Mouse (Mus musculus) limb, embryonic 14.5 days (tissue): ENCODE measurements around the gene Slc38a9. TPM values are rescaled to one million over a fixed set of nuclear protein-coding genes. Genes with fewer than 3 reads are reported as not detected.

Experiments
- ATAC-seq: fragments of 200-750 bp; cut with Nextera tagmentation; 2 replicates; pipeline ENCODE4 v1.8.0; 2017; ENCODE audit warnings: low read depth, moderate number of reproducible peaks, moderate TSS enrichment; ENCODE audit not compliant: low FRiP score
- DNase-seq: peaks from one replicate; pipeline ENCODE4 v3.0.0-alpha.2; 2015; ENCODE audit warnings: low spot score
- H3K27ac ChIP-seq: fragments of 300-500 bp; sonication (generic); replicated peaks from 2 replicates; pipeline ENCODE4 v1.5.1; 2014; ENCODE audit warnings: low read depth, mild to moderate bottlenecking, low read length, moderate library complexity, mixed read lengths
- H3K27me3 ChIP-seq: fragments of 300-500 bp; sonication (generic); 2 replicates; pipeline ENCODE4 v1.6.1; 2014; ENCODE audit warnings: low read length, mixed read lengths; ENCODE audit not compliant: control insufficient read depth, insufficient read depth
- H3K36me3 ChIP-seq: fragments of 300-500 bp; sonication (generic); 2 replicates; pipeline ENCODE4 v1.6.1; 2014; ENCODE audit warnings: mild to moderate bottlenecking, low read length, moderate library complexity, mixed read lengths; ENCODE audit not compliant: control insufficient read depth, insufficient read depth
- H3K4me1 ChIP-seq: fragments of 300-500 bp; sonication (generic); 2 replicates; pipeline ENCODE4 v1.6.1; 2014; ENCODE audit warnings: antibody characterized with exemption, low read length, mixed read lengths; ENCODE audit not compliant: control insufficient read depth, insufficient read depth
- H3K4me2 ChIP-seq: fragments of 300-500 bp; sonication (generic); replicated peaks from 2 replicates; pipeline ENCODE4 v1.6.1; 2014; ENCODE audit warnings: low read depth, mild to moderate bottlenecking, low read length, moderate library complexity; ENCODE audit not compliant: severe bottlenecking
- H3K4me3 ChIP-seq: fragments of 300-500 bp; sonication (generic); replicated peaks from 2 replicates; pipeline ENCODE4 v1.5.1; 2014; ENCODE audit warnings: low read length
- H3K9ac ChIP-seq: fragments of 300-500 bp; sonication (generic); 2 replicates; pipeline ENCODE4 v1.6.1; 2014; ENCODE audit warnings: mild to moderate bottlenecking, low read depth, low read length, moderate library complexity; ENCODE audit not compliant: severe bottlenecking
- H3K9me3 ChIP-seq: fragments of 300-500 bp; sonication (generic); 2 replicates; pipeline ENCODE4 v1.6.1; 2016; ENCODE audit warnings: low read length; ENCODE audit not compliant: control insufficient read depth
- POLR2A ChIP-seq: fragments of 200-500 bp; IDR thresholded peaks from 2 replicates; pipeline ENCODE4 v1.8.0; 2012; ENCODE audit warnings: inconsistent platforms, mild to moderate bottlenecking, moderate library complexity, borderline replicate concordance; ENCODE audit not compliant: insufficient read depth, insufficient read length; ENCODE audit errors: extremely low read depth
- WGBS: fragments of 180-500 bp; shearing (Covaris S2); extraction: QIAGEN DNeasy Blood & Tissue Kit; methylation state at CpG from one replicate; pipeline ENCODE4 v1.1.7; 2014; 5-methylcytosine and 5-hydroxymethylcytosine counted together
- polyA plus RNA-seq, 2 experiments: library from polyadenylated mRNA; depleted of rRNA in 1 of 2; stranded (reverse) in 1 of 2; unstranded in 1 of 2; fragments of >200 nt; fragmentation: Nextera tagmentation in 1 of 2; extraction: Ambion mirVana in 1 of 2; gene quantifications; 2 replicates each; pipeline versions ENCODE4 v1.2.1 to v1.2.3; 2012 to 2014

The Slc38a9 gene
- polyA plus RNA-seq, 2 experiments, result 16.3 to 18.5 TPM

DNA sequence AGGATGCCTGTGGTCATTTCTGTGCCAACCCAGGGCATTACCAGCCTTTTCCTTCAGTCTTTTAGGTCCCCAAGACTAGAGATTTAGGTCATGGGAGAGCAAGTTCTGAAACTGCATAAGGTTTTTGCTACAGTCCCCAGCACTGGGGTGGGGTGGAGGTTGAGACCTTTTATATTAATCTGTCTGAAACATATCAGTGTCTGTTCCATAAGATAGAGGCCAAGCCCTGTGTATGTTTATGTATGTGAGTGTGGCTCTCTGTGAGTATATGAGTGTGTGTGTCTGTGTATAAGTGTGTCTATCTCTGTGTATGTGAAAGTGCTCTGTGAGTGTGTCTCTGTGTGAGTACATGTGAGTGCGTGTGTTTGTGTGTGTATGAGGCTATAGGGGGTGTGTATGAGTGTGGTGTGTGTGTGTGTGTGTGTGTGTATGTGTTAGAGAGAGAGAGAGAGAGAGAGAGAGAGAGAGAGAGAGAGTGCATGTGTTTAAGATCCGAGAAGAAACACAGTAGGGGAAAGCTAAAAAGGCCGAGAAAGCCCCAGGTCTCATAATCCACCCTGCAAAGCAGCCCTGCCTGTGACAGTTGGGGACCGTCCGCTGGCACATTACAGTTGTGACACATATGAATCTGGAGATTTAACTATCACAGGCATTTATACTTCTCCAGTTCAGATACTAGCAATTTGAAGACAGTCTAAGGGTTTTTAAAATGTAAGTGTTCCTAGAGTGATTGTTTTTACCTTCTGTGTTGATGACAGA is 85.6 kb downstream of the Slc38a9 start:
- Histone ChIP-seq H3K27ac (no peak overlapping the region), H3K36me3 (no peaks in the 10 kb centered on the region), H3K4me1 (peaks cover 10% of the 10 kb centered on the region), H3K27me3 (no peaks in the 10 kb centered on the region), H3K4me3 (no peak overlapping the region), H3K9me3 (no peaks in the 10 kb centered on the region), H3K4me2 (no peak overlapping the region), H3K9ac (no peak overlapping the region)
- no peak for DNase-seq
- no peak for ATAC-seq
- no peak for TF ChIP-seq POLR2A
- 85% methylated on average over 5 of the region's 5 CpGs for WGBS

GRCm38 (mm10) chr13:112746695-112747055 is 86.1 kb downstream of the Slc38a9 start:
- 91% methylated on average over 10 of the region's 10 CpGs for WGBS
- Histone ChIP-seq H3K9ac (no peak overlapping the region), H3K27ac (no peak overlapping the region), H3K36me3 (no peaks in the 10 kb centered on the region), H3K4me3 (no peak overlapping the region), H3K4me2 (no peak overlapping the region), H3K27me3 (no peaks in the 10 kb centered on the region), H3K4me1 (peaks cover 16% of the 10 kb centered on the region), H3K9me3 (no peaks in the 10 kb centered on the region)
- no peak for TF ChIP-seq POLR2A
- DNase-seq, result no peak
- no peak for ATAC-seq

DNA sequence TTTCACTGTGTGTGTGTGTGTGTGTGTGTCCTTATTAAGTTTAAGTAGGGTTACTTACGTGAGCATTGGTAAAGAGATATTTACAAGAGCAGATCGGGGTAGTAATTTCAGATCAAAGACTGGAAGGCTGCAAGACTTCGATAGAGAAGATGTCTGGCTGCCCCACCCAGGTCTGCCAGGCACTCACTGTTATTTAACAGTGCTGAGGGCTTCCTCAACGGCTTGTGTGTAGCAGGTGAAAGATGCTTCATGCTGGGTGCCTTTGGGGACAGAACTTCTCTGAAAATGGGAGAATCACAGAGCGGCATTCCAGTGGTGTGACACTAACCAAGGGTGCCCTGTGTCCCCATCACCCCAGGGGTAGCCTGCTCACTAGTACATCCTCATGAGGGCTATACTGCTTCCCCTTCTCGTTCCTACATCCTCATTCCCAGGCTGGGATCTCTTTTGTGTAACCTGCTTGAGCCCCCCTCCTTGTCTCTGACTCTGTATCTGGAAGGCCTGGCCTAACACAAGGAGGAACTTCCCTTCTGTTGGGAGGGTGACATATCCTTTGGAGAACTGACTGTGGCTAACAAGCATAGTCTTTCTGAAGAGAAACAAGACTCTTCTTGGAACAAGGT is 87.4 kb downstream of the Slc38a9 start:
- WGBS, result 52% methylated on average over 6 of the region's 6 CpGs

DNA sequence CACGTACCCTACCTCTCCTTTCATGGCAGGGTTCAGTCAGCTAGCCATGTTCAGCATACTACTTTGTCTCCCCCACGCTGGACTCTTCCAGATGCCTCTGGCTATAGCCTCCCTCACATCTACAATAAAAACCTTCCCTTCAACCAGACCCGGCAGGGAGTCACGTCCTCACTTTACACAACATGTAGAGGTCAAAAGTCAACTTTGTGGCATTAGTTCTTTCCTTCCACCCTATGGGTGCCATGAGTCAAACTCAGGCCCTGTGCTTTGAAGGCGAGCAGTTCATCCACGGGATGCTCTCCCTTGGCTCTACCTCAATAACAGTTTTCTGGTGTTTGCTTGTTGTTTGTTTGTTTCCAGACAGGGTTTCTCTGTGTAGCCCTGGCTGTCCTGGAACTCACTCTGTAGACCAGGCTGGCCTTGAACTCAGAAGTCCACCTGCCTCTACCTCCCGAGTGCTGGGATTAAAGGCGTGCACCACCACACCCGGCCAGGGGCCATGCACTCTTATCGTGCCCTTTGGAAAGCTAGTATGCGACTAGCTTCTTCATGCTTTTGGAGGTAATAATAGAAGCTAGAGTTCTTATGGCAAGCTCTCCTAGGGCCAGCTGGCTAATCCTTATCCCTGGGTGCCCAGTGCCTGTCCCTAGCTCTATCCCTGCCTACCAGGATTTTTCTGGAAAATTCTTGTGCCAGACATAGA is 88.4 kb downstream of the Slc38a9 start:
- no peaks in the 10 kb centered on the region for H3K27me3 ChIP-seq
- H3K9me3 ChIP-seq, result no peaks in the 10 kb centered on the region
- no peak overlapping the region for H3K27ac ChIP-seq
- DNase-seq (no peak), ATAC-seq (no peak)
- no peak overlapping the region for H3K4me3 ChIP-seq
- 76% methylated on average over 11 of the region's 11 CpGs for WGBS
- peaks cover 26% of the 10 kb centered on the region for H3K4me1 ChIP-seq
- no peak for TF ChIP-seq POLR2A
- no peak overlapping the region for H3K4me2 ChIP-seq
- H3K36me3 ChIP-seq, result no peaks in the 10 kb centered on the region
- no peak overlapping the region for H3K9ac ChIP-seq

More for the DNA sequence above, 87.4 kb downstream of the Slc38a9 start:
- H3K27ac ChIP-seq, result no peak overlapping the region
- no peak overlapping the region for H3K4me2 ChIP-seq
- H3K9me3 ChIP-seq, result no peaks in the 10 kb centered on the region
- H3K9ac ChIP-seq, result no peak overlapping the region
- no peak for TF ChIP-seq POLR2A
- no peak overlapping the region for H3K4me3 ChIP-seq
- H3K36me3 ChIP-seq, result no peaks in the 10 kb centered on the region
- DNase-seq (no peak), ATAC-seq (no peak)
- peaks cover 26% of the 10 kb centered on the region for H3K4me1 ChIP-seq
- H3K27me3 ChIP-seq, result no peaks in the 10 kb centered on the region

GRCm38 (mm10) chr13:112749881-112750280 is 89.3 kb downstream of the Slc38a9 start:
- 90% methylated on average over 2 of the region's 2 CpGs for WGBS
- Histone ChIP-seq H3K4me2 (no peak overlapping the region), H3K27me3 (no peaks in the 10 kb centered on the region), H3K9me3 (no peaks in the 10 kb centered on the region), H3K36me3 (no peaks in the 10 kb centered on the region), H3K27ac (no peak overlapping the region), H3K9ac (no peak overlapping the region), H3K4me3 (no peak overlapping the region), H3K4me1 (peaks cover 25% of the 10 kb centered on the region)
- ATAC-seq, result no peak
- DNase-seq, result no peak
- no peak for TF ChIP-seq POLR2A
